Mouse (Mus musculus): ENCODE data around the gene Mef2a.
"Not testable (repeated sequence)": the region's sequence is repeated elsewhere in the genome, so short reads cannot be mapped to it uniquely, and the experiment has no call there.

- TF ChIP-seq CTCF (conservative IDR thresholded peaks at IDR 0.05; ENCODE audit: insufficient read depth, insufficient read length, low read depth, low read length); POLR2A (IDR thresholded peaks at IDR 0.05; ENCODE audit: low read depth, low read length): not testable (repeated sequence)
Measured at GRCm38 (mm10) chr7:67270447-67270846, 102.2 kb downstream of the Mef2a start.
